Mouse (Mus musculus): ENCODE results near the gene Syngr4.

- no peak for TF ChIP-seq POLR2A (IDR thresholded peaks at IDR 0.05; ENCODE audit: low read depth, low read length)
- TF ChIP-seq CTCF (IDR thresholded peaks at IDR 0.05; ENCODE audit: extremely low read depth, insufficient read length, insufficient replicate concordance, low read depth, low read length) = no peak
These were observed 53.4 kb downstream of the Syngr4 start for GRCm38 (mm10) chr7:45842950-45843744.

Measured in small intestine, adult 2 months (tissue).